Mouse (Mus musculus) embryonic facial prominence, embryonic 13.5 days (tissue): ENCODE results near the gene Mpped1. TPM values are rescaled to one million over a fixed set of nuclear protein-coding genes. Genes with fewer than 3 reads are reported as not detected.

Source experiments
- ATAC-seq: fragments of 200-750 bp; cut with Nextera tagmentation; 2 replicates; pipeline ENCODE4 v1.8.0; 2017; ENCODE audit warnings: low read depth; ENCODE audit not compliant: insufficient number of reproducible peaks, insufficient read depth, low FRiP score, low TSS enrichment
- H3K27ac ChIP-seq: fragments of 300-500 bp; sonication (generic); 2 replicates; pipeline ENCODE4 v1.5.1; 2015; ENCODE audit warnings: moderate library complexity, mild to moderate bottlenecking, inconsistent platforms
- H3K27me3 ChIP-seq: fragments of 300-500 bp; sonication (generic); 2 replicates; pipeline ENCODE4 v1.6.1; 2015; ENCODE audit warnings: mild to moderate bottlenecking, inconsistent platforms
- H3K36me3 ChIP-seq: fragments of 300-500 bp; sonication (generic); 2 replicates; pipeline ENCODE4 v1.6.1; 2015; ENCODE audit warnings: mild to moderate bottlenecking, inconsistent platforms
- H3K4me1 ChIP-seq: fragments of 300-500 bp; sonication (generic); 2 replicates; pipeline ENCODE4 v1.6.1; 2015; ENCODE audit warnings: inconsistent platforms
- H3K4me2 ChIP-seq: fragments of 300-500 bp; sonication (generic); 2 replicates; pipeline ENCODE4 v1.6.1; 2015; ENCODE audit warnings: moderate library complexity, mild to moderate bottlenecking, inconsistent platforms
- H3K4me3 ChIP-seq: fragments of 300-500 bp; sonication (generic); 2 replicates; pipeline ENCODE4 v1.5.1; 2015; ENCODE audit warnings: mild to moderate bottlenecking, inconsistent platforms
- H3K9ac ChIP-seq: fragments of 300-500 bp; sonication (generic); 2 replicates; pipeline ENCODE4 v1.6.1; 2015; ENCODE audit warnings: mild to moderate bottlenecking, inconsistent platforms
- H3K9me3 ChIP-seq: fragments of 300-500 bp; sonication (generic); 2 replicates; pipeline ENCODE4 v1.6.1; 2016; ENCODE audit warnings: inconsistent platforms
- WGBS: fragments of 180-500 bp; shearing (Covaris S2); methylation state at CpG from one replicate; pipeline ENCODE4 v1.1.7; 2015; ENCODE audit warnings: mixed read lengths; 5-methylcytosine and 5-hydroxymethylcytosine counted together
- polyA plus RNA-seq: library from polyadenylated mRNA; unstranded; fragments of >200 nt; fragmentation: Nextera tagmentation; extraction: Ambion mirVana; gene quantifications from 2 replicates; pipeline ENCODE4 v1.2.1, GENCODE M21; 2015

Gene Mpped1
- polyA plus RNA-seq, 1 experiment from 2014 or later: 12.8 TPM

DNA sequence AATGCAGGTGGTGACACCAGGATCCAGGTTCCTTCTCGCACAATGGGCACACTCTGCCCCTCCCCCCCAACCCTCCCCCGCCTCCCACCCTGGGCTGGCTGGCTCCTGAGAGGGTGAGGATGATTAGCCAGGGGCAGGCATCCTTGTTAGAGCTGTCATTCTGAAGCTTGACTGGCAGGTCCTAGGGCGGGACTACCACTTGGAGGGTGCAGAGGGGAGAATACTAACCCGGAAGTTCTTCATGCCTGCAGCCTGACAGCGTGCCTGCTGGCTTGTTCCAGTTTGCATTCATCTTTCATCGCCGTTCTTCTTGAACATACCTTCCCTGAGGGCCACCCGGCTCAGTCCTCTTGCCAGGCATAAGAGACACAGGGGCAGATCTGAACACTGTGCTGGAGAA is 67.3 kb downstream of the Mpped1 start:
- Histone ChIP-seq H3K27ac (no peak overlapping the region), H3K4me3 (no peak overlapping the region), H3K36me3 (no peaks in the 10 kb centered on the region), H3K9ac (no peak overlapping the region), H3K4me2 (no peak overlapping the region), H3K27me3 (peaks cover 17% of the 10 kb centered on the region; the same call in 1 of the 2 replicates), H3K9me3 (no peaks in the 10 kb centered on the region), H3K4me1 (peaks cover 22% of the 10 kb centered on the region)
- WGBS: 27% methylated on average over 8 of the region's 8 CpGs
- ATAC-seq: no peak

DNA sequence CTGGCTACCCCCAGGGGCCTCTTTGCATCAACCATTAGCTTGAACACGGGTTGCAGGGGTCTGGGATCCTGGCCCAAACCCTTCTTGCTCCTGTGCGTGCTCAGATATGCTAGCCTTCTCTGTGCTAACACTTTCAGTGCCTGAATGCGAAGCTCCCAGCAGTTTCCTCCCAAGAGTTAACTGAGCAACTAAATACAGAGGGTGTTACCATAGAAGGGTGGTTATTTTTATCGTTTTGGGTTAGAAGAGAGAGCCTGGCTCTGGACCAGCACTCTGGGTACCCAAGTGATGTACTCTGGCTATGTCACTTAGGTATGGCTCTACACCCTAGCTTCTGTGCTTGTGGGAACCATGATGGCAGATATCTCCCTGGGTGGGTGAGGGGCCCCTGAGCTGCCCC is 68.2 kb downstream of the Mpped1 start:
- WGBS: 62% methylated on average over 4 of the region's 4 CpGs

DNA sequence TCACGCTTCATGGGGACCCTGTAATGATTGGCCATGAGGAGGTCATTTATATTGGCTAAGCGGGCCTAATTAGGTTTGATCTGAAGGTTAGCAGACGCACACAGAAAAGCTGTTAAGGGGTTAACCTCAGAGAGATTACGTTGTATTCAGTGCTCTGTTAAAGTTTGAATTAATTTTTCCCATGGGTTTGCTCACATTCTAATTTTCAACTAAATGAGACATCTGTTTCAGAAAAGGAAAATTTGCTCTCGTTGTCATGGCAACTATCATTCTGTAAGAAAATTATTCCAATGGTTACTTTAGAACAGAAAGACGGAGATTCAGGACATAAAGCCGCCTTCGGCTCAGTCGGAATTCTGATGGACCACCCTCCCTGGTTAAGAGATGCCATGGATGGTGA is 68.9 kb downstream of the Mpped1 start:
- Histone ChIP-seq H3K36me3 (no peaks in the 10 kb centered on the region), H3K9ac (no peak overlapping the region), H3K9me3 (no peaks in the 10 kb centered on the region), H3K4me3 (no peak overlapping the region), H3K4me1 (peaks cover 14% of the 10 kb centered on the region), H3K27me3 (peaks cover 7% of the 10 kb centered on the region; the same call in 1 of the 2 replicates), H3K4me2 (no peak overlapping the region), H3K27ac (no peak overlapping the region)
- no peak for ATAC-seq
- WGBS: 66% methylated on average over 9 of the region's 9 CpGs

More for the DNA sequence above, 68.2 kb downstream of the Mpped1 start:
- Histone ChIP-seq H3K4me1 (peaks cover 18% of the 10 kb centered on the region), H3K9me3 (no peaks in the 10 kb centered on the region), H3K4me2 (no peak overlapping the region), H3K4me3 (no peak overlapping the region), H3K27ac (no peak overlapping the region), H3K36me3 (no peaks in the 10 kb centered on the region), H3K9ac (no peak overlapping the region), H3K27me3 (peaks cover 9% of the 10 kb centered on the region; the same call in 1 of the 2 replicates)
- no peak for ATAC-seq

DNA sequence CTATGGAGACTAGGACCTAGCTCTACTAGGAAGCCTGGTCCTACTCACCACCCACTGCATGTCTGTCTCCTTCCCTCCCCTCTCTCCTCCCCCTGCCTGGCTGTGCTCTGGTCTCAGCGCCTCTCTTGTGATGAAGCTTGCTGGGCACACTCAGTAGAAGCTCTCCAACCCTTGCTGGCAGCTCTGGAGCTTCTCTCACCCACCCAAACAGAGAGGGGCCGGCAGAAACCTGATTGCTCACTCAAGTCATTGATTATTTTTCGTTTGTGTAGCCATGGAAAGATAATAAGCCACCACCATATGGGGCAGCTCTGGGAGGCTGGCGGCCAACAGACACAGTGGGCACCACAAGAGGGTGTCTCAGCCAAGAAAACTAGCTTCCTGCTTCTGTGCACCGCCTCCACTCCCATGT is 74.1 kb downstream of the Mpped1 start:
- Histone ChIP-seq H3K9me3 (no peaks in the 10 kb centered on the region), H3K4me2 (no peak overlapping the region), H3K36me3 (no peaks in the 10 kb centered on the region), H3K4me1 (no peaks in the 10 kb centered on the region), H3K9ac (no peak overlapping the region), H3K4me3 (no peak overlapping the region), H3K27me3 (no peaks in the 10 kb centered on the region), H3K27ac (no peak overlapping the region)
- no peak for ATAC-seq
- WGBS: 71% methylated on average over 5 of the region's 5 CpGs

DNA sequence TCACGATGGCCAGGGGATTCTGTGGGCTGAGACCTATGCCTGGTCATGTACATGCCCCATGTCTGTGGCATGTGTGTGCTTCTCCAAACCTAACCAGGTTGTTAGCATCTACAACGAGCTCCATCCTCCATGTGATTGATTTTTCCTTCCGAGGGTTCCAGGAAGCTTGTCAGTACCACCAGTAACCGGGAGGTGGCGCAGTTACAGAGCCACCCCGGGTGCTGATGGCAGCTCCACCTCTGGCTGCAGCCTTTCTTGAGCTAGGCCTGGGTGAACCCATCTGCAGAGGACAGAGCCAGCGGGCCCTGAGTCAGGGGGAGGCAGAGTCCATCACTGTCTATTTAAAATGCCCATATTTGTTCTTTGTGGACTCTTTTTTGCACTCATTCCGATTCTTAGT is 77.9 kb downstream of the Mpped1 start:
- 22% methylated on average over 8 of the region's 8 CpGs for WGBS
- no peak for ATAC-seq
- no peak overlapping the region for H3K4me2 ChIP-seq

DNA sequence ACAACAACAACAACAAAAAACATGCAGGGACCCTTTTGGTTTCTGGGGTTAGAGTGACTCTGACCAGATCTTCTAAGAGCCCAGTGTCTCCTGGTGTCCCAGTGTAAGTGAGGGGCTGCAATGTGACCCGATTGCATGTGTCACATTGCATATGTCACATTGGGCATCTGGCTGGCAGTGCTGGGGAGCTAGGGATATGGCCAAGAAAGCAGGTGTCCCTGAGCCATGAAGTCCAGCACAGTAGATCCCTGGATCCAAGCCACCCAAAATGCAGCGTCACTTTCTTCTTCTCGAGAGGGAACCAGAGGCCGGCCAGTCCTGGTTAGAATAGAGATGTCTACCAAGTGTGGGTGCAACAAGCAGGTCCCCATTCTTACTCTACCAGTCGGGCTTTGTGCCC is 86.4 kb downstream of the Mpped1 start:
- H3K4me2 ChIP-seq: no peak overlapping the region
- WGBS: 82% methylated on average over 5 of the region's 5 CpGs
- H3K27me3 ChIP-seq: no peaks in the 10 kb centered on the region; the same call in 1 of the 2 replicates
- no peak overlapping the region for H3K9ac ChIP-seq
- no peaks in the 10 kb centered on the region for H3K36me3 ChIP-seq
- H3K4me3 ChIP-seq: no peak overlapping the region
- H3K4me1 ChIP-seq: 0 out of 2 replicates have a peak, but pooled peaks cover under 1% of the 10 kb centered on the region
- H3K9me3 ChIP-seq: no peaks in the 10 kb centered on the region
- no peak overlapping the region for H3K27ac ChIP-seq
- ATAC-seq: no peak

More for the DNA sequence above, 77.9 kb downstream of the Mpped1 start:
- no peak overlapping the region for H3K27ac ChIP-seq
- H3K9me3 ChIP-seq: no peaks in the 10 kb centered on the region
- no peaks in the 10 kb centered on the region for H3K27me3 ChIP-seq
- H3K9ac ChIP-seq: no peak overlapping the region
- no peaks in the 10 kb centered on the region for H3K4me1 ChIP-seq
- no peaks in the 10 kb centered on the region for H3K36me3 ChIP-seq
- no peak overlapping the region for H3K4me3 ChIP-seq

DNA sequence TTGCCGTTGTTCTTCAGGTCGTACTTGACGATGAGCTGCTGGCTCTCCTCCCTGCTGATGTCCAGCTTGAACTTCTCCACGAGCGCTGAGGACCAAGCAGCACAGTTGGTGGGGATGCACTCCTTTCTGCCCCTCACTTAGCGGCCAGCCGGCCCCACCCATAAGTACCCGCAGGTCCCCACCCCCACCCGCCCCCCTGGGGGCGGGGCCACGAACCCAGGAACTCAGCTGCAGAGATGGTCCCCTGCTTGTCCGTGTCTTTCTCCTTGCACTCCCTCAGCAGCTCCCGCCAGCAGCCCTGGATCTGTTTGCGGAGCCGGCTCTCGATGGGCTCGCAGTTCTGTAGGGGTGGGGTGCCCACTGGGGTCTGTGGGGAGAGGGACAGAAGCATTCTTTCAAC is 91.7 kb downstream of the Mpped1 start:
- Histone ChIP-seq H3K27ac (no peak overlapping the region), H3K9ac (no peak overlapping the region), H3K4me3 (0 out of 2 replicates have a peak overlapping the region, but pooled peaks have one; percentile 1), H3K27me3 (no peaks in the 10 kb centered on the region; the same call in 1 of the 2 replicates), H3K4me2 (peak overlapping the region; percentile 42), H3K4me1 (0 out of 2 replicates have a peak, but pooled peaks cover 6% of the 10 kb centered on the region), H3K36me3 (no peaks in the 10 kb centered on the region), H3K9me3 (no peaks in the 10 kb centered on the region)
- no peak for ATAC-seq
- WGBS: 8% methylated on average over 17 of the region's 17 CpGs

DNA sequence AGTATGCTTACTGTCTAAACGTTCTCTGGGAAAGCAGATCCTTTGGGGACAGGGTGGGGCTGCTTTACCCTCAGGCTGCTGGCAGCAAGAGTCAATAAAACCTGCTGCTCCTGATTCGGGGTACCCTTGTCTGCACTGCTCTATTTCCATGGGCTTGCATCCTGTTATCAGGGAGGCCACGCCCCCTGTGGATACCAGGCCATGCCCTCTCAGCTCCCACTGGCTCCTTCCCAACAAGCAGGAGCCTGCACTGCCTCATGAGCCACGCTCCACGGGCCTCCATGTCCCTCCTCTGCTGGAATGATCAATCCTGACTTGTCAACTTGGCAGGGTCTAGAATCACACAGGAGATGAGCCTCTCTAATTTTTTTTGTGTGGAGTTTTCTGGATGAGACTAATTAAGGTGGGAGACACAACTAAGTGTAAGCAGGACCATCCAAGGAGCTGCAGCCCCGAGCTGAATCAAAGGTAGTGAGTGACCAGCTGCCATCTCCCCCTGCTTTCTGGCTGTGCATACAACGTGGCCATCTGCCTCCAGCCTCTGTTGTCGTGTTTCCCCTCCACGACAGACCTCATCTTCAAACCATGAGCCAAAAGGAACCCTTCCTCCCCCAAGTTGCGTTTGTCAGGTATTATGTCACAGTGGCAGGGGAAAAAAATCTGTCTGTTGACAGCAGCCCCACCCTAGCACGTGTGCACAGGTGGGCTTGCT is 98.0 kb downstream of the Mpped1 start:
- no peak overlapping the region for H3K9ac ChIP-seq
- H3K36me3 ChIP-seq: no peaks in the 10 kb centered on the region
- ATAC-seq: no peak
- H3K27me3 ChIP-seq: no peaks in the 10 kb centered on the region
- H3K27ac ChIP-seq: no peak overlapping the region
- 52% methylated on average over 11 of the region's 11 CpGs for WGBS
- H3K4me1 ChIP-seq: no peaks in the 10 kb centered on the region
- no peak overlapping the region for H3K4me2 ChIP-seq
- H3K4me3 ChIP-seq: no peak overlapping the region
- H3K9me3 ChIP-seq: no peaks in the 10 kb centered on the region

DNA sequence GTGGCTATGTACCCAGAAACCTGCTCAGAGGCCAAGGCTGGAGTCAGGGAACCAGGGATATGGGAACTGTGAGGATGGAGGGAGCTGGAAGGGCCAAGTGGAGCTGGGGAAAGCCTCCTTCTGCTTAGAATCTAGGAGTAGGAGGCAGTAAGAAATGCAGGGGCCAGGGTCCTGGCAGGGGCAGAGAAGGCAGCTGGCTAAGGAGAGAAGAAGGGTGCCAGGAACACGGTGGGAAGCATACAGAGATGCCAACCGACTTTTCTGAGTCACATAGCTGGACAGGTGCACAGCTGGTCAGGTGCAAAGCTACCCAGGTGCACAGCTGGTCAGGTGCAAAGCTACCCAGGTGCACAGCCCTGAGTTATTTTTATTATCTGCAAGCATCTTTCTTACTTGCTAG is 98.6 kb downstream of the Mpped1 start:
- 71% methylated on average over 2 of the region's 2 CpGs for WGBS
- ATAC-seq: no peak
- Histone ChIP-seq H3K4me2 (no peak overlapping the region), H3K27me3 (no peaks in the 10 kb centered on the region), H3K36me3 (no peaks in the 10 kb centered on the region), H3K27ac (no peak overlapping the region), H3K4me1 (no peaks in the 10 kb centered on the region), H3K9me3 (no peaks in the 10 kb centered on the region), H3K9ac (no peak overlapping the region), H3K4me3 (no peak overlapping the region)

DNA sequence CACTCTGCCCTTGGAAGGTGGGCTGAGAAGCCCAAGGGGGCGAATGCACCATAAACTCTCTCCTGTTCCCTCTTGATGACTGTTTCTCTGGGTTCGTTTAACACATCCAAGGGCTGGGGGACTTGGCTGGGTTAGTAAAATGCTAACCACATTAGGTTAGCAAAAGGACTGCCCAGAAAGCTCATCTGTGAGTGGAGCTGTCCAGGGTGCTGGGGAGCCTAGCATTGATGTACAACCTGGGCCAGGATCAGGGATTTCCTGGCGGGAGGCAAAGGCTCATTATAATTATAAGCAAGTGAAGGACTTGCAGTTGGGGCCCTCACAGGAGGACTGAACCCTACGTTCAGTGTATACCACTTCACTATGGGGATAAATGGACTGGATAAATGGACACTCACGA is 100.6 kb downstream of the Mpped1 start:
- ATAC-seq: no peak
- Histone ChIP-seq H3K27ac (no peak overlapping the region), H3K36me3 (no peaks in the 10 kb centered on the region), H3K9ac (no peak overlapping the region), H3K27me3 (no peaks in the 10 kb centered on the region), H3K4me2 (no peak overlapping the region), H3K4me1 (no peaks in the 10 kb centered on the region), H3K9me3 (no peaks in the 10 kb centered on the region), H3K4me3 (no peak overlapping the region)
- 19% methylated on average over 5 of the region's 5 CpGs for WGBS

DNA sequence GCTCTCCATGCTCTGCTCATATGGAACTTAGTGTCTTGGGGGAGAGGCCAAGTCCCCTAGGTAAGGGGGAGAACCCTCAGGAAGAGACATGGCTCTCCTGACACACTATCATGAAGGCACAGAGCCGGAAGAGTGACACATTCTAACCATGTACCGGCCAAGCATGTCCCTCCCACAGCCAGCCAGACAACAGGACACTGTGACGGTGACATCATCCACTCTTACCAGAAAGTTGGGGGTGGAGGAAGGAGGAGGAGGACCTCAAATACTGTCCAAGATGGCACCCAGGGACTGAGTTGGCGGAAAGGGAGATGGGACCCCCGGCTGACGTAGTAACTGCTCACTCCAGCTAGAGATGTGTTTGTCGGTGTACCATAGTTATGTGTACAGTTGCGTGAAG is 104.6 kb downstream of the Mpped1 start:
- no peak overlapping the region for H3K9ac ChIP-seq
- WGBS: 90% methylated on average over 8 of the region's 8 CpGs
- no peak for ATAC-seq
- no peaks in the 10 kb centered on the region for H3K4me1 ChIP-seq
- no peak overlapping the region for H3K4me2 ChIP-seq
- no peaks in the 10 kb centered on the region for H3K36me3 ChIP-seq
- H3K27me3 ChIP-seq: no peaks in the 10 kb centered on the region
- H3K27ac ChIP-seq: no peak overlapping the region
- H3K4me3 ChIP-seq: no peak overlapping the region
- no peaks in the 10 kb centered on the region for H3K9me3 ChIP-seq

DNA sequence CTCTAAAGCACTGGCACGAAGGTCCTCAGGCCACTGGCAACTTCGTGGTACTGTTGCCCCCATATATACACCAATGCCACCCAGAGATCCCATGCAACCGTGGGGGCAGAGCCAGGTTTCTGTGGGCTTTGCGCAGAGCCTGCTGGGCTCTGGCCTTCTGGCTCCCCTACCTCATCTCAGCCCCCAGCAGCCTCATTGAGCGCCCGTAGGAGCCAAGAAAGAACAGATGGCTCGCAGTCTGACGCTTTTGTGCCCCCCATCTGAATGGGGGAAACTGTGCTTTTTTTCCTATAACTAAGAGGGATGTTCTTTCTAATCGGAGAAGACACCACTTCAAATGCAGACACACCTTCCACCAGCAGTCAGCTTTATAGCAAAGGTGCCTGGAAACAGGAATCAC is 105.0 kb downstream of the Mpped1 start:
- H3K9me3 ChIP-seq: no peaks in the 10 kb centered on the region
- no peaks in the 10 kb centered on the region for H3K4me1 ChIP-seq
- no peak for ATAC-seq
- H3K27ac ChIP-seq: no peak overlapping the region
- no peak overlapping the region for H3K4me2 ChIP-seq
- H3K4me3 ChIP-seq: no peak overlapping the region
- no peak overlapping the region for H3K9ac ChIP-seq
- WGBS: 90% methylated on average over 9 of the region's 9 CpGs
- no peaks in the 10 kb centered on the region for H3K36me3 ChIP-seq
- H3K27me3 ChIP-seq: no peaks in the 10 kb centered on the region
